Mouse (Mus musculus) heart, adult 9 months (tissue): ENCODE data around the gene Hoxb7.

Experiments
- DNase-seq, 2 experiments: peaks; one replicate each; pipeline ENCODE4 v3.0.0; 2022; ENCODE audit warnings: low spot score in 2 of 2

The Hoxb7 gene

DNA sequence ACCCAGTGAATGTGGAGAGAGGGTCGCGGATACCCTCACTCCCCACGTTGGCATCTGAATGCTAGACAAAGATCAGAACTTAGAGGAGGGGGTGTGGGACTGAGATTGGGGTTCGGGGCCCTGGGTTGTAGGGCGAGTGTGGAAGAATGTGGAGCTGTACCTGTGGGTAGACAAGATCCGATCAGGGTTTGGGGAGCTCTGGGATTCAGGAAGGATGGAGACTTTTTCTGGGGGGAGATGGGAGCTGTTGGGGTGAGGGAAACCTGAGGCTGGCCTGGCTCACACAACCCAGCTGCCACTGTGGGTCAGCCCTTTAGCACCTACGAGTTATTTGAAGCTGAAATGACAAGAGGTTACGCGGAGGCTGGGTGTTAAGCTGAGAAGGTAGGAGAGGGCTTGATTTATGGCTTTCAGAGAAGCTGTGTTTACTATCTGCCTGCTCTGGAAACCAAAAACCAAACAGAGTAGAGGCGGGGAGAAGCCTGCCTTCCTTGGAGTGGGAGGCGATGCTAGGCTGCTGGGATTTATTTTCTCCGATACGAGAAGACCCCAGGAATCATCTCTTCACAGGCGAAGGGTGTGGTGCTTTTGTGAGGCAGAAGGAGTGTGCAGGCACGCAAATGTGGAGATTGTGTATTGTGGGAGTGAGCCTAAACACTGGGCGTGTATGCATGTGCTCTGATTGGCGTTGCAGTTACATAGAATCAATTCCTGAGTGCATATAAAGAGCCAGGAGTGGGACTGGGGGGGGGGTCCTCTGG is 47.0 kb downstream of the Hoxb7 start:
- no peak for DNase-seq

DNA sequence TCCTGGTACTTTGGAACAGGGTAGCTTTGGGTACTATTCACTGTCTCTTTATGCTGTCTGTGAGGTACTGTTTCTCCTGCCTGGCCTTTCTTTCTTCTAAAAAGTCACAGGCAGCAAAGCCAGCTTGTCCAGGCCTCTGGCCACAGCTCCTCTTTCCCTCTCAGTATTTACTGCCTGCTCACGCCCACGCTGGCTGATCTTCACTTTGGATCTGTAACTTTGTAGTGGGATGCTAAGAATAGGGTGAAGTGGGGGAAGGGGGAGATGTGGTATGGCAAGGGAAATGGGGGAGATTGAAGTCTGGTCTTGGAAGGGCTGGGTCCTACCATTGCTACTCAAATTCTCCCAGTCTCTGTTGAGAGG is 47.6 kb downstream of the Hoxb7 start:
- DNase-seq: no peak

DNA sequence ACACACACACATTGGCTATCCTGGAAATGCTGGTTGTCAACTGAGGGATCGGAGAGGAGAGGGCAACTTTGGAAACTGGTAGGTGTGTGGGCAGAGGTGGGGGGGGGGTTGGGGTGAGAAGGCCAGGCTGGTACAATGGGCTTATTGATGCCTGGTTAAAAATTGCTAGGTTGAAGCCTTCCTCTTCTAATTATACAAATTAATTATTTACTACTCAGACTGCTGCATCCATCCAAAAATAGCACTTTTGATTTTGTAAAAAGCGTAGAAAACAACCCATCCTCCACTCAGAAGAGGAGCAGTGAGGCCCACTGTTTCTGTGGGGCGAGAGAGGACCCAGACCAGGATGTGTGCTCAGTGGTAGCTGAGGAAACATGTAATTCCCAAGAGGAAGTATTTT is 48.6 kb downstream of the Hoxb7 start:
- DNase-seq: no peak

DNA sequence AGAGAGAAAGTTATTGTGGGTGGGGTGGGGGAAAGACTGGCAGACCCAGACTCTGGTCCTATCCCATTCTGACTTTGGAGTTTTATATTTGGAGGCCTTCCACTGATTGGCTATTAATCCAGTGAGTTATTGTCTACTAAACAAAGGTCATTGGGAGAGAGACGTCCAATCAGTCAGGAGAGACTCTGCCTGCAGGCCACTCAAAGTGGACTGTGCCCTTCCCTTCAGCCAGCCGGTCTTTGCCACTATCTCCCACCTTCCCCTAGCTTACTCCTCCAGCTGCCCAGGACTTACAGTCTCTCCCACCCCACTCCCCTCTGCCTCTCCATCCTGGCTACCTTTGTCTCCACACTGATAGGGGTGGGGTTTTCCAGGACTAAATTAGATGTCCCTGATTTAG is 50.2 kb downstream of the Hoxb7 start:
- DNase-seq: no peak

GRCm38 (mm10) chr11:96337026-96337425 is 50.6 kb downstream of the Hoxb7 start:
- no peak for DNase-seq

DNA sequence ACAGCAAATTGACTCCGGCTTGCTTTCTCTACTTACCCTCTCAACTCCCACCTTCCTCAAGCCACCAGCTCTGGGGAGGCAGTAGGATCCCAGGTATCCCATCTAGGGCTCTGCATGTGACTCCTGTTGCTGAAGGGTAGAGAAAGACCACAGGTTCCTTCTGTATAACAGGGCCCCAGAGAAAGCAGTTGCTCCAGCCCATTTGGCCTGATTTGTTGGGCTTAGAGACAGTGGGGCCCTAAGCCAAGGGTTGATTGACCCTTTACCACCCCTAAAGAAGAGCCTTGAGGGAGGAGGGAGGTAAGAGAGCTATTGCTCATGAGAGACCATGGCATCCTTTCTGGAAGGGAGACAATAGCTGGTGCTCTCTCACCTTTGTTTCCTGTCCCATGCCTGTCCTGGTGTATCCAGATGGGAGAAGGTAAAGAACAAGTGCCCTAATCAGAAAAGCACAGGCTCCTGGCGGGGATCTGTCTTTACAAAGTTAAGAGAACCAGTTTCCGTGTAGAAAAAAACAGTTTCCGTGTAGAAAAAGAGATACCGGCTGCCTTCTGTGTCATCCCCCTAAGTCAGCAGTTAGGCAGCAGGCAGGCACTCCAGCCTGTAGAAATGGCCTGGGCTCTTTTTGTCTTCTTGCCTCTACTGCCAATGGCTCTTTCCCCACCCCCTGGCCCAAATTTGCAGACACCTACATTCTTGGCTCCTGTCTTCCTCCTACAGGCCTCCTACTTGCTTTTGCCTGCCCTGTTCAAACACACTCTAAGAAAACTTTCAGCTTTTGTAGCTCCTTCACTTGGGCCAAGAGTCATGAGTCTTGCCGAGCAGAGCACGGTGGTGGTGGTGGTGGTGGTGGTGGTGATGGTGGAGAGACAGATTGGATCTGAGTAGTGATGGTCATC is 52.8 kb downstream of the Hoxb7 start:
- DNase-seq: no peak
